Mouse (Mus musculus) urinary bladder, postnatal 10 days (tissue): ENCODE results near the gene Gm20897.
"Not testable (repeated sequence)": the region's sequence is repeated elsewhere in the genome, so short reads cannot be mapped to it uniquely, and the experiment has no call there.

Experiments used
- DNase-seq: peaks from one replicate; pipeline ENCODE4 v3.0.0; 2022; ENCODE audit warnings: low spot score

Gene Gm20897

DNA sequence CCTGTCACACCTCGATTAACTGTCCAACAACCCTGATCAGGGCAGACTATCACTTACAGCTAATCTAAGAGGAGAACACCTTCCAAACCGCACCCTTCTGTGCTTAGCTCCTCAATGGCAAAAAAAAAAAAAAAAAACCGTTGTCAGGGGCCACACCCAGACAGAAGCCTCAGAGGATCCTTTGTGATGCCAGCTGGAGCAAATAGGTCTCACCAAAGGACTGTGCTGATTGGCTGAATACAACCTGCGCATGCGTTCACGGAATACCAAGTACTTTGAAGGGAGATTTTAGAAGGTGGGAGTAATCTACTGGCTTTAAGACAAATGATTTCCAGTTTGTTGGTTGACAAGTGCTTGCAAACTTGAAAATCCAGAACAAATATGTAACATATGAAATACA lies at the start of gene Gm20897:
TSS of gene Gm20897 (minus strand) at position 101 of the 400 bp plus-strand sequence.
- DNase-seq: not testable (repeated sequence)
